Mouse (Mus musculus): ENCODE data around the gene Erbb4. TPM values are rescaled to one million over a fixed set of nuclear protein-coding genes. Genes with fewer than 3 reads are reported as not detected.

Gene Erbb4
- polyA plus RNA-seq (2014; fragmentation: Nextera tagmentation; extraction: Ambion mirVana) = 17.8 and 22.3 TPM in 2 replicates

- ATAC-seq (ENCODE audit: low FRiP score, low TSS enrichment) (peak; percentile 40), DNase-seq (peak; percentile 75)
- Histone ChIP-seq H3K4me3 (replicated peaks; ENCODE audit: low read depth, low read length) (peak within 1 kb of the TSS; percentile 76), H3K9me3 (ENCODE audit: control insufficient read depth, low read length) (no peaks in the 10 kb centered on the region), H3K36me3 (ENCODE audit: control insufficient read depth, insufficient read depth, low read length) (no peaks in the 10 kb centered on the region), H3K4me2 (ENCODE audit: low read length) (peak within 1 kb of the TSS; percentile 88), H3K27ac (replicated peaks; ENCODE audit: low read depth, low read length) (peak within 1 kb of the TSS; percentile 82), H3K4me1 (ENCODE audit: control insufficient read depth, insufficient read depth, low read length) (peaks cover 8% of the 10 kb centered on the region; the same call in 1 of the 2 replicates), H3K27me3 (ENCODE audit: control insufficient read depth, insufficient read depth, low read length) (0 out of 2 replicates have a peak, but pooled peaks cover 3% of the 10 kb centered on the region), H3K9ac (replicated peaks; ENCODE audit: low read length) (peak within 1 kb of the TSS; percentile 78)
- WGBS = under 1% methylated on average over 63 of the region's 63 CpGs
Observed at GRCm38 (mm10) chr1:69107485-69108158, at the start of gene Erbb4. Erbb4 (minus strand) TSS chr1:69108059.

DNA sequence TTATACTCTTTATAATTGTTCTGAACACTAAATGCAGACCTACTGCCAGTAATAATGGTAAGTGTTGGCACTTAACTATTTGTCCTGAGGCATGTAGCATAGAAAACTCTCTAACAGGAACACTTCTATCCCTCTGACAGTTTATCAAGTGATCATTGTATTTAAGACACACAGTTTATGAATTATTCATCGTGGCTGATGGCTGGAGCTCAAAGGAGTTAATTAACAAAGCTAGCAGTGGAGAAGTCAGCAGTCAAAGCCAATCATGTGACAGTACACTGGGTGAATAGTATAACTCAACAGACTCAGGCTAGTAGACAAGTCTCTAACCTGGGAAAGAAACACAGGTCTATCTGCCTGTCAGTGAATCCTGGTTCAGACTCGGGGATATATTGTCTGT is 49.5 kb upstream of the Erbb4 start:
- H3K9ac ChIP-seq (replicated peaks; ENCODE audit: low read length) = no peak overlapping the region
- H3K36me3 ChIP-seq (ENCODE audit: control insufficient read depth, insufficient read depth, low read length) = no peaks in the 10 kb centered on the region
- no peak overlapping the region for H3K4me2 ChIP-seq (ENCODE audit: low read length)
- no peaks in the 10 kb centered on the region for H3K9me3 ChIP-seq (ENCODE audit: control insufficient read depth, low read length)
- H3K27me3 ChIP-seq (ENCODE audit: control insufficient read depth, insufficient read depth, low read length) = no peaks in the 10 kb centered on the region
- DNase-seq (peak; percentile 75), ATAC-seq (ENCODE audit: low FRiP score, low TSS enrichment) (peak; percentile 74)
- H3K27ac ChIP-seq (replicated peaks; ENCODE audit: low read depth, low read length) = no peak overlapping the region
- 36% methylated on average over 2 of the region's 2 CpGs for WGBS
- 0 out of 2 replicates have a peak, but pooled peaks cover 3% of the 10 kb centered on the region for H3K4me1 ChIP-seq (ENCODE audit: control insufficient read depth, insufficient read depth, low read length)
- no peak overlapping the region for H3K4me3 ChIP-seq (replicated peaks; ENCODE audit: low read depth, low read length)

- Histone ChIP-seq H3K4me2 (ENCODE audit: low read length) (no peak overlapping the region), H3K27ac (replicated peaks; ENCODE audit: low read depth, low read length) (no peak overlapping the region), H3K9me3 (ENCODE audit: control insufficient read depth, low read length) (no peaks in the 10 kb centered on the region), H3K4me3 (replicated peaks; ENCODE audit: low read depth, low read length) (no peak overlapping the region), H3K27me3 (ENCODE audit: control insufficient read depth, insufficient read depth, low read length) (no peaks in the 10 kb centered on the region), H3K36me3 (ENCODE audit: control insufficient read depth, insufficient read depth, low read length) (no peaks in the 10 kb centered on the region), H3K4me1 (ENCODE audit: control insufficient read depth, insufficient read depth, low read length) (no peaks in the 10 kb centered on the region), H3K9ac (replicated peaks; ENCODE audit: low read length) (no peak overlapping the region)
- DNase-seq (no peak), ATAC-seq (ENCODE audit: low FRiP score, low TSS enrichment) (no peak)
Observed at GRCm38 (mm10) chr1:69141341-69141740, 33.5 kb upstream of the Erbb4 start.

GRCm38 (mm10) chr1:69139519-69139868 is 31.6 kb upstream of the Erbb4 start:
- no peak for ATAC-seq (ENCODE audit: low FRiP score, low TSS enrichment)
- 64% methylated on average over 6 of the region's 6 CpGs for WGBS
- no peaks in the 10 kb centered on the region for H3K36me3 ChIP-seq (ENCODE audit: control insufficient read depth, insufficient read depth, low read length)
- no peak overlapping the region for H3K4me3 ChIP-seq (replicated peaks; ENCODE audit: low read depth, low read length)
- H3K27ac ChIP-seq (replicated peaks; ENCODE audit: low read depth, low read length) = no peak overlapping the region
- no peak overlapping the region for H3K4me2 ChIP-seq (ENCODE audit: low read length)
- H3K27me3 ChIP-seq (ENCODE audit: control insufficient read depth, insufficient read depth, low read length) = no peaks in the 10 kb centered on the region
- H3K9ac ChIP-seq (replicated peaks; ENCODE audit: low read length) = no peak overlapping the region
- no peaks in the 10 kb centered on the region for H3K9me3 ChIP-seq (ENCODE audit: control insufficient read depth, low read length)
- DNase-seq = no peak
- H3K4me1 ChIP-seq (ENCODE audit: control insufficient read depth, insufficient read depth, low read length) = no peaks in the 10 kb centered on the region

GRCm38 (mm10) chr1:69138856-69139518 is 31.1 kb upstream of the Erbb4 start:
- Histone ChIP-seq H3K4me2 (ENCODE audit: low read length) (no peak overlapping the region), H3K27me3 (ENCODE audit: control insufficient read depth, insufficient read depth, low read length) (no peaks in the 10 kb centered on the region), H3K36me3 (ENCODE audit: control insufficient read depth, insufficient read depth, low read length) (no peaks in the 10 kb centered on the region), H3K9me3 (ENCODE audit: control insufficient read depth, low read length) (no peaks in the 10 kb centered on the region), H3K27ac (replicated peaks; ENCODE audit: low read depth, low read length) (no peak overlapping the region), H3K4me1 (ENCODE audit: control insufficient read depth, insufficient read depth, low read length) (no peaks in the 10 kb centered on the region), H3K4me3 (replicated peaks; ENCODE audit: low read depth, low read length) (no peak overlapping the region), H3K9ac (replicated peaks; ENCODE audit: low read length) (no peak overlapping the region)
- DNase-seq = peak; percentile 95
- ATAC-seq (ENCODE audit: low FRiP score, low TSS enrichment) = no peak
- WGBS = 35% methylated on average over 4 of the region's 4 CpGs

GRCm38 (mm10) chr1:69124147-69124848 is 16.4 kb upstream of the Erbb4 start:
- Histone ChIP-seq H3K27ac (replicated peaks; ENCODE audit: low read depth, low read length) (no peak overlapping the region), H3K4me2 (ENCODE audit: low read length) (no peak overlapping the region), H3K9ac (replicated peaks; ENCODE audit: low read length) (no peak overlapping the region), H3K36me3 (ENCODE audit: control insufficient read depth, insufficient read depth, low read length) (no peaks in the 10 kb centered on the region), H3K27me3 (ENCODE audit: control insufficient read depth, insufficient read depth, low read length) (no peaks in the 10 kb centered on the region), H3K9me3 (ENCODE audit: control insufficient read depth, low read length) (no peaks in the 10 kb centered on the region), H3K4me3 (replicated peaks; ENCODE audit: low read depth, low read length) (no peak overlapping the region), H3K4me1 (ENCODE audit: control insufficient read depth, insufficient read depth, low read length) (no peaks in the 10 kb centered on the region)
- no peak for DNase-seq
- WGBS = 96% methylated on average over 1 of the region's 1 CpGs
- ATAC-seq (ENCODE audit: low FRiP score, low TSS enrichment) = no peak

GRCm38 (mm10) chr1:69118249-69118938 is 10.5 kb upstream of the Erbb4 start:
- no peak overlapping the region for H3K9ac ChIP-seq (replicated peaks; ENCODE audit: low read length)
- H3K36me3 ChIP-seq (ENCODE audit: control insufficient read depth, insufficient read depth, low read length) = no peaks in the 10 kb centered on the region
- H3K27ac ChIP-seq (replicated peaks; ENCODE audit: low read depth, low read length) = no peak overlapping the region
- WGBS = 67% methylated on average over 4 of the region's 4 CpGs
- no peaks in the 10 kb centered on the region for H3K9me3 ChIP-seq (ENCODE audit: control insufficient read depth, low read length)
- peak; percentile 68 for DNase-seq
- no peak; the same call in 1 of the 2 replicates for ATAC-seq (ENCODE audit: low FRiP score, low TSS enrichment)
- no peaks in the 10 kb centered on the region for H3K4me1 ChIP-seq (ENCODE audit: control insufficient read depth, insufficient read depth, low read length)
- H3K4me2 ChIP-seq (ENCODE audit: low read length) = no peak overlapping the region
- no peaks in the 10 kb centered on the region for H3K27me3 ChIP-seq (ENCODE audit: control insufficient read depth, insufficient read depth, low read length)
- H3K4me3 ChIP-seq (replicated peaks; ENCODE audit: low read depth, low read length) = no peak overlapping the region

DNA sequence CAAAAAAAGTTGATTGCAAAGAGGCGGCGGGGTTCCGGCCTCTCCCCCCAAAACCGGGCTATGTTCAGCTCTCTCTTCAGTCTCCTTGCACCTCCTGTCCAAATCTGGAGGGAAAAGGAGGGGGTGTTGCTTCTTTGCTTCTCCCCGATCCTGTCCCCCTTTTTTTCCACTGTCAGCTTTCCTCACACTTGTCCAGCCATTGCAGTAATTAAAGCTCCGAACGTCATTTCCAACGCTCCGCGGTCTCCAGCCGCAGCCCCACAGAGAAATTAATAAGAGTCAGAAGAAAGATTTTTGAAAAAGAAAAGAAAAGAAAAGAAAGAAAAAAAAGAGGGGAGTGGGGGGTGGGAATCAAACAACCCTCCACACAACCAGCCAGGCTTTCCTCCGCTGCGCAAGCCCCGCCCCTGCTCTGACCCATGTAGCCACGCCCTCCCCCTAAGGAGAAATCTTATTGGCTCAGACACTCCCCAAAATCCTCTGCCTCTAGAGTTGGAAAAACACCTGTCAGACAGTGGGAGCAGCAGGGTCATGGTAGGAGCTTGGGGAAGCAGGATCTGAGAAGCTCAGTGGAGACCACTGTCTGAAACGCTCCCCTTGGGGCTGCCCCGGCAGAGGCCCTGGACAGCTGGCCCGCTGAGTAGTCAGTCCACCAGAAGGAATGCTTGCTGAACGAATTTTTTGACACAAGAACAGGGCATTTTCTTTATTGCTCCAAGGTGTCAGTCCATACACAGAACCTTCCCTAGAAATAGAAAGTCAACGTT is 483 bp upstream of the Erbb4 start:
- ATAC-seq (ENCODE audit: low FRiP score, low TSS enrichment) (peak; percentile 70; the same call in 1 of the 2 replicates), DNase-seq (peak; percentile 83)
- 3% methylated on average over 20 of the region's 20 CpGs for WGBS
- H3K4me3 ChIP-seq (replicated peaks; ENCODE audit: low read depth, low read length) = peak overlapping the region; percentile 76
- H3K4me2 ChIP-seq (ENCODE audit: low read length) = peak overlapping the region; percentile 88
- H3K27me3 ChIP-seq (ENCODE audit: control insufficient read depth, insufficient read depth, low read length) = 0 out of 2 replicates have a peak, but pooled peaks cover 3% of the 10 kb centered on the region
- peaks cover 5% of the 10 kb centered on the region; the same call in 1 of the 2 replicates for H3K4me1 ChIP-seq (ENCODE audit: control insufficient read depth, insufficient read depth, low read length)
- H3K27ac ChIP-seq (replicated peaks; ENCODE audit: low read depth, low read length) = peak overlapping the region; percentile 82
- no peaks in the 10 kb centered on the region for H3K36me3 ChIP-seq (ENCODE audit: control insufficient read depth, insufficient read depth, low read length)
- no peaks in the 10 kb centered on the region for H3K9me3 ChIP-seq (ENCODE audit: control insufficient read depth, low read length)
- H3K9ac ChIP-seq (replicated peaks; ENCODE audit: low read length) = peak overlapping the region; percentile 78

All from midbrain, embryonic 14.5 days (tissue).